Mouse (Mus musculus): ENCODE data around the gene Vmn1r125. TPM values are rescaled to one million over a fixed set of nuclear protein-coding genes. Genes with fewer than 3 reads are reported as not detected.
"Not testable (repeated sequence)": the region's sequence is repeated elsewhere in the genome, so short reads cannot be mapped to it uniquely, and the experiment has no call there.

The Vmn1r125 gene
- not detected in 2 replicates for total RNA-seq (2012; rRNA removed)

DNA sequence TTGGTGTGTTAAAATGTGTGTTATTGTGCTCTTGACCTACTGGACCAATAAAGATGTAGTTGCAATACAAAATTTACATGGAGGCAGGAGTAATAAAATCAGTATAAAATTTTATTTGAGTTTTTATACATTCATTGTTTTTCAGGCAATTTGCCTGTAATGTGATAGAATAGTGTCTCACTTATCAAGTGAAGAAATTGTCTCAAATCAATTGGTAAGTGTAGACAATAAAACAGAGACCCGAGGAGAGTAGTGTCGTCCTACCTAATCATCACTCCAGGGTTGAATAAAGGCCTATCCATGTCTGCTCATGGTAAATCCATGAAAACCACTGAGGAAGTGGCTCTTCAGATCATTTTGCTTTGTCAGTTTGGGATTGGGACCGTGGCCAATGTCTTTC, at the start of gene Vmn1r125:
Vmn1r125 (plus strand) TSS at position 301 of the 400 bp plus-strand sequence.
- H3K36me3 ChIP-seq (ENCODE audit: control insufficient read depth, insufficient read depth, low read length, poor library complexity, severe bottlenecking); H3K4me1 ChIP-seq (ENCODE audit: control insufficient read depth in 2 of 2, insufficient read depth in 2 of 2, low read length in 2 of 2, poor library complexity in 1 of 2); H3K9me3 ChIP-seq (ENCODE audit: control insufficient read depth, insufficient read depth, low read depth, low read length); in situ Hi-C loops (cut with MboI; ENCODE audit: low sequenced_read_pairs in 2 of 2, unreplicated experiment in 2 of 2); H3K4me3 ChIP-seq (ENCODE audit: insufficient read depth in 1 of 2, low read depth in 1 of 2, low read length in 2 of 2, poor library complexity in 1 of 2, severe bottlenecking in 1 of 2); DNase-seq (ENCODE audit: low read depth, low spot score); H3K9ac ChIP-seq (ENCODE audit: insufficient read depth, low read depth, low read length, poor library complexity, severe bottlenecking); H3K27ac ChIP-seq (ENCODE audit: insufficient read depth, low read depth, low read length, poor library complexity, severe bottlenecking): not testable (repeated sequence)

DNA sequence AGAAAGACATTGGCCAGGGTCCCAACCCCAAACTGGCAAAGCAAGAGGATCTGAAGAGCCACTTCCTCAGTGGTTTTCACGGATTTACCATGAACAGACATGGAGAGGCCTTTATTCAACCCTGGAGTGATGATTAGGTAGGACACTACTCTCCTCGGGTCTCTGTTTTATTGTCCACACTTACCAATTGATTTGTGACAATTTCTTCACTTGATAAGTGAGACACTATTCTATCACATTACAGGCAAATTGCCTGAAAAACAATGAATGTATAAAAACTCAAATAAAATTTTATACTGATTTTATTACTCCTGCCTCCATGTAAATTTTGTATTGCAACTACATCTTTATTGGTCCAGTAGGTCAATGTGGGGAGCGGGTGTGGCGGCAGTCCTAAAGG, 11.5 kb upstream of the Vmn1r125 start, which contains the start of gene Vmn1r124:
Vmn1r124 (minus strand) TSS at position 101 of the 400 bp plus-strand sequence.
- H3K4me1 ChIP-seq (ENCODE audit: control insufficient read depth in 2 of 2, insufficient read depth in 2 of 2, low read length in 2 of 2, poor library complexity in 1 of 2); H3K27ac ChIP-seq (ENCODE audit: insufficient read depth, low read depth, low read length, poor library complexity, severe bottlenecking); H3K9ac ChIP-seq (ENCODE audit: insufficient read depth, low read depth, low read length, poor library complexity, severe bottlenecking); H3K4me3 ChIP-seq (ENCODE audit: insufficient read depth in 1 of 2, low read depth in 1 of 2, low read length in 2 of 2, poor library complexity in 1 of 2, severe bottlenecking in 1 of 2); H3K36me3 ChIP-seq (ENCODE audit: control insufficient read depth, insufficient read depth, low read length, poor library complexity, severe bottlenecking); DNase-seq (ENCODE audit: low read depth, low spot score); H3K9me3 ChIP-seq (ENCODE audit: control insufficient read depth, insufficient read depth, low read depth, low read length); in situ Hi-C loops (cut with MboI; ENCODE audit: low sequenced_read_pairs in 2 of 2, unreplicated experiment in 2 of 2): not testable (repeated sequence)

DNA sequence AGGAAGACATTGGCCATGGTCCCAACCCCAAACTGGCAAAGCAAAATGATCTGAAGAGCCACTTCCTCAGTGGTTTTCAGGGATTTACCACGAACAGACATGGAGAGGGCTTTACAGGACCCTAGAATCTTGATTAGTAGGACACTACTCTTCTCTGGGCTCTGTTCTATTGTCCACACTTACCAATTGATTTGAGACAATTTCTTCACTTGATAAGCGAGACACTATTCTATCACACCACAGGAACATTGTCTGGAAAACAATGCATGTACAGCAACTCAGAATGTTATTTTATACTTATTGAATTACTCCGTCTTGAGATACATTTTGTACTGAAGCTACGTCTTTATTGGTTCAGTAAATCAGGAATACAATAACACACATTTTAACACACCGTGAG, 29.4 kb downstream of the Vmn1r125 start, which contains the start of gene Vmn1r126:
Vmn1r126 (minus strand) TSS at position 101 of the 400 bp plus-strand sequence.
- DNase-seq (ENCODE audit: low read depth, low spot score); H3K27ac ChIP-seq (ENCODE audit: insufficient read depth, low read depth, low read length, poor library complexity, severe bottlenecking); H3K4me3 ChIP-seq (ENCODE audit: insufficient read depth in 1 of 2, low read depth in 1 of 2, low read length in 2 of 2, poor library complexity in 1 of 2, severe bottlenecking in 1 of 2); in situ Hi-C loops (cut with MboI; ENCODE audit: low sequenced_read_pairs in 2 of 2, unreplicated experiment in 2 of 2); H3K9ac ChIP-seq (ENCODE audit: insufficient read depth, low read depth, low read length, poor library complexity, severe bottlenecking); H3K9me3 ChIP-seq (ENCODE audit: control insufficient read depth, insufficient read depth, low read depth, low read length); H3K4me1 ChIP-seq (ENCODE audit: control insufficient read depth in 2 of 2, insufficient read depth in 2 of 2, low read length in 2 of 2, poor library complexity in 1 of 2); H3K36me3 ChIP-seq (ENCODE audit: control insufficient read depth, insufficient read depth, low read length, poor library complexity, severe bottlenecking): not testable (repeated sequence)

DNA sequence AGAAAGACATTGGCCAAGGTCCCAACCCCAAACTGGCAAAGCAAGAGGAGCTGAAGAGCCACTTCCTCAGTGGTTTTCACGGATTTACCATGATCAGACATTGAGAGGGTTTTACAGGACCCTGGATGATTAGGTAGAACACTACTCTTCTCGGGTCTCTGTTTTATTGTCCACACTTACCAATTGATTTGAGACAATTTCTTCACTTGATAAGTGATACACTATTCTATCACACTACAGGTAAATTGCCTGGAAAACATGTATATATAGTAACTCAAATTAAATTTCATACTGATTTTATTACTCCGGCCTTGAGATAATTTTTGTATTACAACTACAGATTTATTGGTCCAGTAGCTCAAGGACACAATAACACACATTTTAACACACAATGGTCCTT, 47.8 kb downstream of the Vmn1r125 start, which contains the start of gene Vmn1r127:
Vmn1r127 (minus strand) TSS at position 101 of the 400 bp plus-strand sequence.
- H3K9ac ChIP-seq (ENCODE audit: insufficient read depth, low read depth, low read length, poor library complexity, severe bottlenecking); in situ Hi-C loops (cut with MboI; ENCODE audit: low sequenced_read_pairs in 2 of 2, unreplicated experiment in 2 of 2); H3K36me3 ChIP-seq (ENCODE audit: control insufficient read depth, insufficient read depth, low read length, poor library complexity, severe bottlenecking); DNase-seq (ENCODE audit: low read depth, low spot score); H3K27ac ChIP-seq (ENCODE audit: insufficient read depth, low read depth, low read length, poor library complexity, severe bottlenecking); H3K9me3 ChIP-seq (ENCODE audit: control insufficient read depth, insufficient read depth, low read depth, low read length); H3K4me3 ChIP-seq (ENCODE audit: insufficient read depth in 1 of 2, low read depth in 1 of 2, low read length in 2 of 2, poor library complexity in 1 of 2, severe bottlenecking in 1 of 2); H3K4me1 ChIP-seq (ENCODE audit: control insufficient read depth in 2 of 2, insufficient read depth in 2 of 2, low read length in 2 of 2, poor library complexity in 1 of 2): not testable (repeated sequence)

Other genes with a start within 250 kb of the Vmn1r125 start
- gene Vmn1r120, start 218.4 kb upstream of the Vmn1r125 start, total RNA-seq (2012; rRNA removed): not detected in 2 replicates
- gene Vmn1r121, start 173.7 kb upstream of the Vmn1r125 start, total RNA-seq (2012; rRNA removed): not detected in 2 replicates
- not detected in 2 replicates for gene Vmn1r122, start 138.1 kb upstream of the Vmn1r125 start, total RNA-seq (2012; rRNA removed)
- not detected in 2 replicates for gene Vmn1r123, start 110.0 kb upstream of the Vmn1r125 start, total RNA-seq (2012; rRNA removed)
- gene Gm5157, start 81.8 kb upstream of the Vmn1r125 start, total RNA-seq (2012; rRNA removed): 0.18 TPM in 1 of 2 replicates, not detected in the other
- not detected in 2 replicates for gene Vmn1r124, start 11.6 kb upstream of the Vmn1r125 start, total RNA-seq (2012; rRNA removed)
- not detected in 2 replicates for gene Vmn1r126, start 29.3 kb downstream of the Vmn1r125 start, total RNA-seq (2012; rRNA removed)
- not detected in 2 replicates for gene Vmn1r127, start 47.7 kb downstream of the Vmn1r125 start, total RNA-seq (2012; rRNA removed)
- gene Vmn1r128, start 77.2 kb downstream of the Vmn1r125 start, total RNA-seq (2012; rRNA removed): not detected in 2 replicates
- not detected in 2 replicates for gene Vmn1r129, start 89.1 kb downstream of the Vmn1r125 start, total RNA-seq (2012; rRNA removed)
- not detected in 2 replicates for gene Gm6882, start 160.6 kb downstream of the Vmn1r125 start, total RNA-seq (2012; rRNA removed)
- gene Vmn1r130, start 239.6 kb downstream of the Vmn1r125 start, total RNA-seq (2012; rRNA removed): not detected in 2 replicates